Mouse (Mus musculus) erythroid progenitor cell, adult 5-6 weeks (primary cell): Measurements from ENCODE around the gene Sin3b. TPM values are rescaled to one million over a fixed set of nuclear protein-coding genes. Genes with fewer than 3 reads are reported as not detected.
A peak's percentile ranks its signal among the peaks of the same experiment; 100 is the strongest.
"Not testable (repeated sequence)": the region's sequence is repeated elsewhere in the genome, so short reads cannot be mapped to it uniquely, and the experiment has no call there.

Experiments used
- ATAC-seq: replicated peaks from 2 replicates; pipeline ENCODE4 v1.8.0; 2016; ENCODE audit warnings: moderate number of reproducible peaks, mild to moderate bottlenecking, moderate TSS enrichment, inconsistent platforms; ENCODE audit not compliant: poor library complexity, low FRiP score, severe bottlenecking
- total RNA-seq, 2 experiments: library from RNA; stranded (forward) in 1 of 2; stranded (reverse) in 1 of 2; fragments of 150-400 nt in 1 of 2; fragments of 186-747, 209-891 nt in 1 of 2; gene quantifications; 2 replicates each; pipeline versions ENCODE4 v1.2.3 to v1.2.4; 2015 to 2017; ENCODE audit warnings: low replicate concordance in 2 of 2

Sin3b gene
- total RNA-seq (2015; ENCODE audit: low replicate concordance) (13.8 and 26.3 TPM in 2 replicates), total RNA-seq (2017; ENCODE audit: low replicate concordance) (19.5 and 34.8 TPM in 2 replicates)

DNA sequence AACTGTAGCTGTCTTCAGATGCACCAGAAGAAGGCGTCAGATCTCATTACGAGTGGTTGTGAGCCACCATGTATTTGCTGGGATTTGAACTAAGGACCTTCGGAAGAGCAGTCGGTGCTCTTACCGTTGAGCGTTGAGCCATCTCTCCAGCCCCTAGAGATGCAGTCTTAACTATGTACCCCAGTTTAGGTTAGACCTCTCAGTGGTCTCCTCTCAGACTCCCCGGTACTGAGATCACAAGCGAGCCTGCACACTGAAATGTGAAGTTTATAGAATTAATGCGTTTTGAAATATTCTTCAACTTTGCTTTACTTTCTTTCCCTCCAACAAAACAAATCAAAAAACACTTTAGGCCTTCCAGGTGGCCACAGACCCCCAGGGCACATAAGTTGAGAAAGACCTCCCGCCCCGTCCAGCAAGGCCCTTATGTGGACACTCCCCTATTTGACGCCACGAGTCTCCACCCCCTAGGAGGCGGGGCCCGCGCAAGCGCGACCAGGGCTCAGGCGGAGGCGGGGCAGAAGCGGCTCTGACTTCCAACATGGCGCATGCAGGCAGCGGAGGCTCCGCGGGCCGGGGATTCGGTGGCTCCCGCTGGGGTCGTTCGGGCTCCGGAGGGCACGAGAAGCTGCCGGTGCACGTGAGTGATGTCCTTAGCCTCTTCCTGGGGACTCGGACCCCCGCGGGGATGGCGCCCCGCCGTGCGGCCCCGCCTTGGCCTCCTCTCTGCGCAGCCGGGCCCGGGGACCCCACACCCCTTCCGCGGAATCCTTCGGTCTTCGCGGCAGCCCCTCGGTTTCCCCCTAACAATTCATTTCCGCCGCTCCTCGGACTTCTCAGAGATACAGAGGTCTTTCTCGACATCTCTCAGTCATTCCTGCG is at the start of gene Sin3b:
TSS of gene Sin3b (plus strand) at position 517 of the 882 bp plus-strand sequence.
- ATAC-seq = peak; percentile 99

GRCm38 (mm10) chr8:72674184-72674583 is 48.9 kb upstream of the Sin3b start:
- no peak for ATAC-seq

- no peak for ATAC-seq
Measured at GRCm38 (mm10) chr8:72676436-72676835, 46.6 kb upstream of the Sin3b start.

GRCm38 (mm10) chr8:72676844-72677243 is 46.2 kb upstream of the Sin3b start:
- not testable (repeated sequence) for ATAC-seq

GRCm38 (mm10) chr8:72677331-72677730 is 45.8 kb upstream of the Sin3b start:
- ATAC-seq = no peak

DNA sequence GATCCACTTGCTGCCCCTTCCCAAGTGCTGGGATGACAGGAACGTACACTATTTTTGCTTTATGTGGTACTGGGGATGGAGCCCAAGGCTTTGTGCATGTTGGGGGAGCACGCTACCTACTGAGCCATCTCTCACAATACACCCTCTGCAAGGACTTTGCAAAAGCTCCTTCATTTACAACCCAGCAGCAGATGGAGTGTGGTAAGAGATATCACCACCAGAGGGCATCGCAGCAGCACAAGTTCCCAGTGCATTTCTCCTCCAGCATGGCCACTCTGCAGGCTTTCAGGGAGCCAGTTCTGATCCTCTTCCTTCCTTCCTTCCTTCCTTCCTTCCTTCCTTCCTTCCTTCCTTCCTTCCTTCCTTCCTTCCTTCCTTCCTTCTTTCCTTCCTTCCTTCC is 43.0 kb upstream of the Sin3b start:
- peak; percentile 52; the same call in 1 of the 2 replicates for ATAC-seq

DNA sequence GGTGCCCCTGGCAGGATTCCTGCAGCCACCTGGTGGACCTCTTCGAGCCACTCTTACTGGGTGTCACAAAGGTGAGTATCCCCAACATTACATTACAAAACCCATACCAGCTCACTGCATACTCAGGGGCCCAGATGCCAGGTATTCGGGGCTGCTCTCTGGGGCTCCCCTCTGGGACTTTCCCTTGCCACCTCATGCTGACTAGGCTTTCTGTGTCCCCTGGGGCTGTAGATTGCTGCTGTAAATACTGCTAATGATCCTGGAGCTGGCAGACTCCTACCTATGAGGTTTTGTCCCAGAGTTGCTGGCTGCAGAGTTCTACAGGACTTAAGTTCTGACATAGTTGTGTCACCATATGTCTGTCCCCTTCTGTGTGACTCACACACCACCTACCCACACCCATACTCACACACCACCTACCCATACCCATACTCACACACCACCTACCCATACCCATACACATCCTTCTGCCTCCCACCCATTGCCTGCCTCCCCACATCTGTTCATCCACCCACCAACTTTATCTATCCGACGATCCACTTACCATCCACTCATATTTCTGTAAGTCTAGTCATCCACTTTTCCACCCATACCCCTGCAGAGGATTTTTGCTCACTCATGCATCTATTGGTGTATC is 40.9 kb upstream of the Sin3b start:
- ATAC-seq = 0 out of 2 replicates have a peak, but pooled peaks have one; percentile 14

- no peak for ATAC-seq
Measured at GRCm38 (mm10) chr8:72683010-72683521, 40.0 kb upstream of the Sin3b start.

GRCm38 (mm10) chr8:72683572-72684099 is 39.4 kb upstream of the Sin3b start:
- not testable (repeated sequence) for ATAC-seq

- no peak for ATAC-seq
Measured at GRCm38 (mm10) chr8:72698349-72698926, 24.6 kb upstream of the Sin3b start.

GRCm38 (mm10) chr8:72712569-72712968 is 10.5 kb upstream of the Sin3b start:
- no peak for ATAC-seq

- ATAC-seq = peak; percentile 46; the same call in 1 of the 2 replicates
Measured at GRCm38 (mm10) chr8:72716594-72716993, 6.5 kb upstream of the Sin3b start.

GRCm38 (mm10) chr8:72720541-72720940 is 2.5 kb upstream of the Sin3b start:
- no peak for ATAC-seq

DNA sequence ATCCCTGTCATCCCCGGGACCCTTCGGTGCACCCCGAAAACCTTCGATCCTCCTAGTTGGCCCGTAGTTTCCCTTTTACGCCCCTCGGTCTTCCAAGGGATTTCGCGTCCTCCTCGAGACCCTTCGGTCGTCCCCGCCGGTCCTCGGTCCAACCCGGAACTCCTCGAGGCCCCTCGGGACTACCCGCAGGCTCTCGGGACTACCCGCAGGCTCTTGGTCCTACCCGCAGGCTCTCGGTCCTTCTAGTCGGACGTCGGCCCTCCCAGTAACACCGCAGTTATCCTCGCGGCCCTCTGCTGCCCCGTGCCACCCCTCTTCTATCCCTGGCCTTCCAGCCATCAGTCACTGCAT is 541 bp downstream of the Sin3b start:
- ATAC-seq = peak; percentile 41

GRCm38 (mm10) chr8:72728636-72729035 is 5.6 kb downstream of the Sin3b start:
- ATAC-seq = no peak

- ATAC-seq = no peak
Measured at GRCm38 (mm10) chr8:72735001-72735400, 11.9 kb downstream of the Sin3b start.

DNA sequence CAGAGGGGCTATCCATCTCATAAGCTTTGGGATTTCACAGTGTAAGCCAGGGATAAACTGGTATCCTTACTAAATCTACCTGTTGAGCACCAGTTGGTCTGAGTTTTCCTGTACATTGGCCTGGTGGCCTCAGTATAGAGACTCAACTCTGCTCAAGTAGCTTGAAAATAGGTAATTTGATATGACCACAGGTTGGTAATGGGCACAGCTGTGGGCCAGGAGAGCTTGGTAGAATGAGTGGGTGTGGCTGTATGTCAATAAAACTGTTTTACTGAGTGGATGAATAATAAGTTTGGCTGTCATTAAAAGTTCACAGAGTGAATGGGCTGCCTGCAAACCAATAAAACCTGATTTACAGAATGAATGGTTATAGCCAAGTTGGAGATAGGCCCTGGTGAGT is 13.8 kb downstream of the Sin3b start:
- no peak for ATAC-seq

DNA sequence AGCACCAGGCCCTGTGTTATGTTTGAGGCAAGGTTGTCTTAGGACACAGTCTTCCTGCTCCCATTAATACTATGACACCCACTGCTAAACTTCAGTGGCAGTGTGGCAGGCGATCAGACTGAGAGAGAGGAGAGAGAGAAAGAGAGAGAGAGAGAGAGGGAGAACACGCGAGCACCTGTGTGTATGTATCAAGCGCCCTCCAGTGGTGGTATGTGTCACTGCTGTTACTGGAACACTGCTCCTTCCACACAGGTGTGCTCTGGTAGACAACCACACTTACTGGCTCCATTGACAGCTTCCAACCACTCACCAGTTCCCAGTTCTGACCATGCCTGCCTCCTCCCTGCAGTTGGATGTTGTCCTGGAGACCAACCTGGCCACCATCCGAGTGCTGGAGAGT is 23.0 kb downstream of the Sin3b start:
- peak; percentile 62; the same call in 1 of the 2 replicates for ATAC-seq

GRCm38 (mm10) chr8:72749846-72750245 is 26.8 kb downstream of the Sin3b start:
- ATAC-seq = no peak

- ATAC-seq = no peak
Measured at GRCm38 (mm10) chr8:72750266-72750665, 27.2 kb downstream of the Sin3b start.
